Mouse (Mus musculus) liver, adult 2 months (tissue): ENCODE measurements around the gene 4930518I15Rik.

Source experiments
- CTCF ChIP-seq: fragments of 200-500 bp; IDR thresholded peaks from 2 replicates; pipeline ENCODE4 v1.5.1; 2011; ENCODE audit warnings: low read depth, low read length, control low read depth
- POLR2A ChIP-seq: fragments of 200-500 bp; IDR thresholded peaks from 2 replicates; pipeline ENCODE4 v1.6.1; 2011; ENCODE audit warnings: low read length, control low read depth; ENCODE audit not compliant: insufficient read depth; ENCODE audit errors: extremely low read depth

- TF ChIP-seq CTCF: no peak
- no peak for TF ChIP-seq POLR2A
These were observed 1.4 kb downstream of the 4930518I15Rik start for GRCm38 (mm10) chr2:156856311-156856710.
